ENCODE assay signal across 9 mouse cellular contexts in the genomic region with DNA sequence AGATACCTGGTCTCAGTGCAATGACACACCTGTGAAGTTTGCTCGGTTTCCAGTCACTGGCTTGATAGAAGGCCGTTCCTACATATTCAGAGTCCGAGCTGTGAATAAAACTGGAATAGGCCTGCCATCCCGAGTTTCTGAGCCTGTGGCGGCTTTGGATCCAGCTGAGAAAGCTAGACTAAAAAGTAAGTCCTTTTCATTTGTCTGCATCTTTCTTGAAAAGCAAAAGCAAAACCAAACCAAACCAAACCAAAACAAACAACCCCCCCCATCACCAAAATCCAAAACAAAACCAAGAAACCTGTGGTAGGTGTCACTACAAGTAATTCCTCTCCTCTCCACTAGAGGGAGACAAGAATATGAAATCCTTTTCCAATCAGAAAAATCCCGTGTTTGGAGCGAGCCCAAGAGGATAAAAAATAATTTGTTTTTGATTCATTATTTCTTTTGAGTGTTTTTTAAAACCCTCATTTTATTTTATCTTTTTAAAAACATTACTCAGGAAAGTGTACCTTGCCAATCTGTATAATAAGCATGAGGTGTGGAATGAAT.
DNase-seq lines count a peak whose midpoint lies in the region; ATAC-seq and TF ChIP-seq lines count a peak whose summit lies in the region.
"Had no signal": no experiment of that assay in that cellular context is flagged by ENCODE, and none has a peak within 500 bp of the region (broad histone marks: within the 10 kb centered on the region; RNA-seq: fewer than 3 reads in every experiment).

No protein-coding gene starts in this region.

- H3K27ac ChIP-seq in lung, embryonic 14.5 days (ENCODE audit: low read depth): no peak overlapping the region
- H3K27ac ChIP-seq: embryonic facial prominence, embryonic 12.5 days had no signal

- TF ChIP-seq POLR2A in lung, adult 2 months (IDR thresholded peaks at IDR 0.05; ENCODE audit: borderline replicate concordance, extremely low read depth, low read depth, low read length): no peak

- no peak overlapping the region for H3K4me2 ChIP-seq in lung, embryonic 14.5 days
- H3K4me2 ChIP-seq: embryonic facial prominence, embryonic 12.5 days had no signal

- 58% methylated on average over 7 of the region's 7 CpGs for WGBS in lung, embryonic 14.5 days
- WGBS in lung, adult 2 months: 54% methylated on average over 7 of the region's 7 CpGs

- H3K9ac ChIP-seq in lung, embryonic 14.5 days: no peak overlapping the region
- H3K9ac ChIP-seq: embryonic facial prominence, embryonic 12.5 days had no signal

- no peak for ATAC-seq in cerebellum, adult (ENCODE audit: insufficient number of reproducible peaks, low FRiP score, low TSS enrichment)
- no peak for ATAC-seq in lung, embryonic 14.5 days (ENCODE audit: insufficient read depth)

- H3K4me3 ChIP-seq in lung, embryonic 14.5 days (ENCODE audit: low read depth, low read length): no peak overlapping the region
- no peak overlapping the region for H3K4me3 ChIP-seq in lung, adult 2 months (replicated peaks; ENCODE audit: extremely low read depth, low read depth, low read length)
- H3K4me3 ChIP-seq: embryonic facial prominence, embryonic 12.5 days had no signal

- no peaks in the 10 kb centered on the region for H3K27me3 ChIP-seq in lung, embryonic 14.5 days (ENCODE audit: insufficient read depth, low read length)
- H3K27me3 ChIP-seq: embryonic facial prominence, embryonic 12.5 days had no signal

- peak; percentile 51 to 52 for DNase-seq in cerebellum, postnatal 14 days
- DNase-seq in lung, embryonic 14.5 days: peak; percentile 83
- DNase-seq in lung, adult 2 months: no peak
- peak; percentile 27 for DNase-seq in embryo, embryonic 11.5 days (ENCODE audit: low read depth, low spot score)
- peak; percentile 24 for DNase-seq in retina, postnatal 7 days (ENCODE audit: low read depth, low spot score)
- DNase-seq in spleen, postnatal 4 days (ENCODE audit: low spot score in 2 of 2): no peak
- no peak for DNase-seq in frontal cortex, postnatal 10 days (ENCODE audit: low spot score in 2 of 2)

- TF ChIP-seq CTCF in lung, embryonic 14.5 days (IDR thresholded peaks at IDR 0.05; ENCODE audit: low read depth): peak; percentile 81
- TF ChIP-seq CTCF in lung, adult 2 months (IDR thresholded peaks at IDR 0.05; ENCODE audit: insufficient read depth, low read length): no peak

- H3K36me3 ChIP-seq in lung, embryonic 14.5 days (ENCODE audit: insufficient read depth): no peaks in the 10 kb centered on the region
- H3K36me3 ChIP-seq: embryonic facial prominence, embryonic 12.5 days had no signal

- H3K4me1 ChIP-seq in lung, embryonic 14.5 days (ENCODE audit: insufficient read depth): no peaks in the 10 kb centered on the region
- 0 out of 2 replicates have a peak, but pooled peaks cover 3% of the 10 kb centered on the region for H3K4me1 ChIP-seq in lung, adult 2 months (ENCODE audit: control insufficient read depth, insufficient read depth, low read length)
- H3K4me1 ChIP-seq: embryonic facial prominence, embryonic 12.5 days had no signal

- no peaks in the 10 kb centered on the region for H3K9me3 ChIP-seq in lung, embryonic 14.5 days (ENCODE audit: low read depth, low read length)
- H3K9me3 ChIP-seq: embryonic facial prominence, embryonic 12.5 days had no signal

Comparison
In these comparisons a context has a peak if more than half of its experiments do, and no peak if none do; other contexts are left out.
1. DNase-seq: peak in cerebellum, postnatal 14 days (2 of 2), lung, embryonic 14.5 days (single experiment), embryo, embryonic 11.5 days (single experiment) and retina, postnatal 7 days (single experiment); none in lung, adult 2 months (single experiment), spleen, postnatal 4 days (0 of 2) and frontal cortex, postnatal 10 days (0 of 2).